Mouse (Mus musculus) myocyte (in vitro differentiated cells): ENCODE measurements around the gene Slc1a1. TPM values are rescaled to one million over a fixed set of nuclear protein-coding genes. Genes with fewer than 3 reads are reported as not detected.

Experiments
- H3K27me3 ChIP-seq: one replicate; pipeline ENCODE4 v1.6.1; 2011; ENCODE audit not compliant: control insufficient read depth, insufficient read depth, insufficient read length
- H3K36me3 ChIP-seq: one replicate; pipeline ENCODE4 v1.6.1; 2011; ENCODE audit not compliant: control insufficient read depth, insufficient read depth
- H3K4me2 ChIP-seq: one replicate; pipeline ENCODE4 v1.6.1; 2011; ENCODE audit warnings: low read depth, control low read depth
- H3K4me3 ChIP-seq: one replicate; pipeline ENCODE4 v1.5.1; 2011; ENCODE audit warnings: mild to moderate bottlenecking, control low read depth, moderate library complexity
- H3K79me2 ChIP-seq: one replicate; pipeline ENCODE4 v1.6.1; 2011; ENCODE audit not compliant: control insufficient read depth, insufficient read depth
- H3ac ChIP-seq: one replicate; pipeline ENCODE4 v1.6.1; 2011; ENCODE audit not compliant: control insufficient read depth, insufficient read length
- CEBPB ChIP-seq: IDR thresholded peaks from 2 replicates; pipeline ENCODE4 v1.6.1; 2011; ENCODE audit warnings: mild to moderate bottlenecking, moderate library complexity; ENCODE audit not compliant: poor library complexity, insufficient read depth, severe bottlenecking
- E2F4 ChIP-seq: IDR thresholded peaks from one replicate; pipeline ENCODE4 v1.6.1; 2011; ENCODE audit warnings: mild to moderate bottlenecking, control low read depth, moderate library complexity; ENCODE audit not compliant: insufficient read depth
- MAX ChIP-seq: IDR thresholded peaks from one replicate; pipeline ENCODE4 v1.6.1; 2011; ENCODE audit warnings: low read depth, mild to moderate bottlenecking, control low read depth
- MYOD1 ChIP-seq, 3 experiments: IDR thresholded peaks; one replicate each; pipeline ENCODE4 v1.6.1; 2011; ENCODE audit warnings: control low read depth in 2 of 3, low read depth in 2 of 3, mild to moderate bottlenecking in 2 of 3, moderate library complexity in 1 of 3; ENCODE audit not compliant: insufficient read length in 2 of 3, control insufficient read depth in 1 of 3
- MYOG ChIP-seq, 3 experiments: IDR thresholded peaks; one replicate each; pipeline ENCODE4 v1.6.1; 2011; ENCODE audit warnings: control low read depth in 2 of 3, low read depth in 2 of 3, mild to moderate bottlenecking in 2 of 3; ENCODE audit not compliant: insufficient read length in 2 of 3, control insufficient read depth in 1 of 3, insufficient read depth in 1 of 3
- POLR2A ChIP-seq: IDR thresholded peaks from one replicate; pipeline ENCODE4 v1.6.1; 2011; ENCODE audit warnings: low read depth, mild to moderate bottlenecking, control low read depth, moderate library complexity; ENCODE audit not compliant: insufficient read length
- POLR2AphosphoS2 ChIP-seq: IDR thresholded peaks from one replicate; pipeline ENCODE4 v1.6.1; 2011; ENCODE audit warnings: low read depth, control low read depth; ENCODE audit not compliant: insufficient read length
- REST ChIP-seq: IDR thresholded peaks from one replicate; pipeline ENCODE4 v1.6.1; 2011; ENCODE audit warnings: mild to moderate bottlenecking, control low read depth, moderate library complexity; ENCODE audit not compliant: insufficient read depth, insufficient read length
- SRF ChIP-seq: IDR thresholded peaks from one replicate; pipeline ENCODE4 v1.6.1; 2011; ENCODE audit warnings: low read depth; ENCODE audit not compliant: control insufficient read depth, insufficient read length
- TCF12 ChIP-seq: IDR thresholded peaks from one replicate; pipeline ENCODE4 v1.6.1; 2011; ENCODE audit warnings: mild to moderate bottlenecking, control low read depth; ENCODE audit not compliant: poor library complexity, insufficient read depth, severe bottlenecking
- TCF3 ChIP-seq: IDR thresholded peaks from one replicate; pipeline ENCODE4 v1.6.1; 2011; ENCODE audit warnings: low read depth, control low read depth; ENCODE audit not compliant: insufficient read length
- USF1 ChIP-seq: IDR thresholded peaks from one replicate; pipeline ENCODE4 v1.6.1; 2011; ENCODE audit warnings: low read depth, mild to moderate bottlenecking, control low read depth, moderate library complexity
- polyA plus RNA-seq: library from polyadenylated mRNA; unstranded; fragments of >200 nt; fragmentation: generic; extraction: Trizol; gene quantifications from one replicate; pipeline ENCODE4 v1.2.1, GENCODE M21; 2012; ENCODE audit warnings: missing spikeins

Slc1a1 gene
- polyA plus RNA-seq, 1 experiment: not detected

DNA sequence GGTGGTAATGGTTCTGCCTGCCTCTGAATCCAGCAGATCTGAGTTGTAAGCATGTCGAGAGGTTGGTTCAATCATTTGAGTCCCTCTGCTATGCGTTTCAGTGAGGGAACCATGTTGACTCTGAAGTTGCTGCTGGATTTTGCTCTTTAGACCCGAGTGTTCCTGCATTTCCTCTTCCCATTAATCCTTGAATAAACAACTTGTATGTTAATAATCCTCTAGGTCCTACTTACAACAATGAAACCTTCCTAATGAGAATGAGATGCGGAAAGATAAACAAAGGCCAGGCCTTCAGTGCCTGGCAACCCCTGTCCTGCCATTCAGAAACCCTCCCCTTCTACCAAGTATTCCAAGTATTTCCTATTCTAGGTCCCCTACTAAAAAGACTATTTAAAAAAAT, 81.6 kb downstream of the Slc1a1 start:
- TF ChIP-seq E2F4 (no peak), TCF12 (no peak), USF1 (no peak), MAX (no peak), POLR2A (no peak), TCF3 (no peak), POLR2AphosphoS2 (no peak), SRF (no peak)

DNA sequence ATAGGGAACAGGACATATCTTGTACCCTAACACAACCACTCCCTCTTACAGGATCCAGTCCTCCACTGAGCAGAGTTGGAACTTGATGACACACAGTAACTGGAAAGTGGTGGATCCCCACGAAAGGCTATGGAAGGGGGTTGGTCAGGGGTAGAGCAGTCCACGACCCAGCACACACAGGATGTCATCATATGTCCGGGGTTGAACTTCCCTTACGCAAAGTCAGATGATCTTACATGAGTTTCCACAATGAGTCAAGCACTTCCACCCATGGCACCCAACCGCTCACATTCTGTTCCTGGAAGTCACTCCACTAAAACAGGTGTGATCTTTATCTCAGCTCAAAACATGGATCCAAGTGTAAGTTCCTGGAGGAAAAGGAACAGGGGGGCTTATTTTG, 83.0 kb downstream of the Slc1a1 start:
- Histone ChIP-seq H3K4me2 (no peak overlapping the region), H3K27me3 (peaks cover 25% of the 10 kb centered on the region), H3K4me3 (no peak overlapping the region), H3ac (no peak overlapping the region), H3K79me2 (no peaks in the 10 kb centered on the region), H3K36me3 (no peaks in the 10 kb centered on the region)
- no peak for TF ChIP-seq SRF
- no peak for TF ChIP-seq POLR2AphosphoS2
- TF ChIP-seq USF1: no peak
- TF ChIP-seq MYOD1 (IDR thresholded peaks at IDR 0.05; ENCODE audit: control insufficient read depth in 1 of 3, insufficient read length in 2 of 3, low read depth in 2 of 3): no peak
- TF ChIP-seq POLR2A: no peak
- TF ChIP-seq REST: no peak
- no peak for TF ChIP-seq TCF3
- no peak for TF ChIP-seq MYOG (IDR thresholded peaks at IDR 0.05; ENCODE audit: control insufficient read depth in 1 of 3, insufficient read depth in 1 of 3, insufficient read length in 2 of 3, low read depth in 2 of 3)
- no peak for TF ChIP-seq TCF12
- TF ChIP-seq E2F4: no peak
- no peak for TF ChIP-seq MAX
- TF ChIP-seq CEBPB: no peak

More for the DNA sequence above, 81.6 kb downstream of the Slc1a1 start:
- Histone ChIP-seq H3K27me3 (peaks cover 30% of the 10 kb centered on the region), H3K36me3 (no peaks in the 10 kb centered on the region), H3K79me2 (no peaks in the 10 kb centered on the region), H3ac (no peak overlapping the region), H3K4me2 (no peak overlapping the region), H3K4me3 (no peak overlapping the region)

DNA sequence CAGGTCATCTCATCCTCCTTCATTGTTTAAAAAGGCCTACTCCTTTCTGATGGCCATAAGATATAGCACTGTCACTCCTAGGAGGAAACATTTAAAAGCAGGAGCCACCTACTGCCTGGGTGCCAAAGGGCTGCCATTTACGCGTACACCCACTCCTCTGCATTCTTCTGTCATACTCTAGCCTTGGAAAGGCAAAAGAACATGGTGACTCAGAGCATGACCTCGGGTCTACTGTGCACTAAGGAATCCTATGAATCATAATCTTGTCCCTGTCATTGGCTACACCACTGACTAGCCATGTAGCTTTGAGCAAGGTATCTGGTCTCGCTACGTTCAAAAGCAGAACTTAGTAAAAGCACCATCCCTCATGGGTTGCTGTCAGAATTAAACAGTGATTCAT, 91.5 kb downstream of the Slc1a1 start:
- no peak overlapping the region for H3K4me2 ChIP-seq
- no peaks in the 10 kb centered on the region for H3K79me2 ChIP-seq
- no peak for TF ChIP-seq TCF3
- no peak for TF ChIP-seq REST
- no peak for TF ChIP-seq MYOG (IDR thresholded peaks at IDR 0.05; ENCODE audit: control insufficient read depth in 1 of 3, insufficient read depth in 1 of 3, insufficient read length in 2 of 3, low read depth in 2 of 3)
- no peak for TF ChIP-seq TCF12
- TF ChIP-seq MYOD1 (IDR thresholded peaks at IDR 0.05; ENCODE audit: control insufficient read depth in 1 of 3, insufficient read length in 2 of 3, low read depth in 2 of 3): no peak
- no peak for TF ChIP-seq USF1
- TF ChIP-seq POLR2AphosphoS2: no peak
- no peak for TF ChIP-seq MAX
- no peak for TF ChIP-seq SRF
- no peak for TF ChIP-seq CEBPB
- no peak for TF ChIP-seq POLR2A
- no peak for TF ChIP-seq E2F4
- H3K4me3 ChIP-seq: no peak overlapping the region
- no peak overlapping the region for H3ac ChIP-seq
- no peaks in the 10 kb centered on the region for H3K27me3 ChIP-seq
- H3K36me3 ChIP-seq: no peaks in the 10 kb centered on the region

DNA sequence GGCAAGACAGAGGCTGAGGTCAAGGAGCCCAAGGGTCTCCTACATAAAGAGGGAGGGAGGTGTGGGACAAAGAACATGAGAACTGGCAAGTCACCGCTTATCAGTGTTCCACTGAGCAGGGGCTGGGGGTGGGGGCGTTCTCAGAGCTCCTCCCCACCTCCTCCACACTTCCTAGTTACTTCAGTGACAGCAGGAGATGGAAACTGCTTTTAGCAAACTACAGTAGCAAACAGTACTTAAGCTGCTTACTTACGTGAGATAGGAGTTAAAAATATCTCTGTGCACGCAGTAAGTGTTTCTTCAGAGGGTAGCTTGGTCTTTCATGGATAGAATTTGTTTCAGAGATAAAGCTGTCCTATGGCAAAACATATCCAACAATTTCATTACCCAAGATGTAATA, 92.5 kb downstream of the Slc1a1 start:
- Histone ChIP-seq H3K27me3 (no peaks in the 10 kb centered on the region), H3ac (no peak overlapping the region), H3K79me2 (no peaks in the 10 kb centered on the region), H3K36me3 (no peaks in the 10 kb centered on the region), H3K4me3 (no peak overlapping the region), H3K4me2 (no peak overlapping the region)
- TF ChIP-seq MAX: no peak
- TF ChIP-seq REST: no peak
- no peak for TF ChIP-seq E2F4
- TF ChIP-seq TCF3: no peak
- TF ChIP-seq POLR2AphosphoS2: no peak
- no peak for TF ChIP-seq TCF12
- no peak for TF ChIP-seq POLR2A
- TF ChIP-seq MYOD1 (IDR thresholded peaks at IDR 0.05; ENCODE audit: control insufficient read depth in 1 of 3, insufficient read length in 2 of 3, low read depth in 2 of 3): no peak
- no peak for TF ChIP-seq CEBPB
- no peak for TF ChIP-seq USF1
- no peak for TF ChIP-seq SRF
- no peak for TF ChIP-seq MYOG (IDR thresholded peaks at IDR 0.05; ENCODE audit: control insufficient read depth in 1 of 3, insufficient read depth in 1 of 3, insufficient read length in 2 of 3, low read depth in 2 of 3)

DNA sequence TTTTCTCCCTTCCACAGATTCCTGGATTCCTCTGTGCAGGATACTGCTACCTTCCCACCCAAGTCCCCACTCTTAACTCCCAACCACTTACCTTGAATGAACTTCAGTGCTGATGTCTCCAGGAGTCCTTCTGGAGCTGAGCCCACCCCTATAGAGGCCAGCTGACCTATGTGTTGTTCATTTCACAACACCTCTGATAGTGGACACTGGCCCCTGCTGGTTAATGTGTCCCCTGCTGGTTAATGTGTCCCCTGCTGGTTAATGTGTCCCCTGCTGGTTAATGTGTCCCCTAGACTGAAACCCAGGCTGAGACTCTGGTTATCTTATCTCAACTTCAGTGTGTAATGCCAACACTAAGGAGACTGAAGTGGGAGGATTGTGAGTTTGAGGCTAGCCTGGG, 94.2 kb downstream of the Slc1a1 start:
- no peak overlapping the region for H3ac ChIP-seq
- H3K4me2 ChIP-seq: no peak overlapping the region
- no peaks in the 10 kb centered on the region for H3K36me3 ChIP-seq
- no peak for TF ChIP-seq SRF
- no peak for TF ChIP-seq POLR2A
- TF ChIP-seq MYOG (IDR thresholded peaks at IDR 0.05; ENCODE audit: control insufficient read depth in 1 of 3, insufficient read depth in 1 of 3, insufficient read length in 2 of 3, low read depth in 2 of 3): no peak
- TF ChIP-seq MYOD1 (IDR thresholded peaks at IDR 0.05; ENCODE audit: control insufficient read depth in 1 of 3, insufficient read length in 2 of 3, low read depth in 2 of 3): no peak
- no peak for TF ChIP-seq MAX
- no peak for TF ChIP-seq E2F4
- TF ChIP-seq REST: no peak
- TF ChIP-seq TCF3: no peak
- no peak for TF ChIP-seq POLR2AphosphoS2
- TF ChIP-seq USF1: no peak
- TF ChIP-seq CEBPB: no peak
- no peak for TF ChIP-seq TCF12
- H3K27me3 ChIP-seq: no peaks in the 10 kb centered on the region
- no peak overlapping the region for H3K4me3 ChIP-seq
- H3K79me2 ChIP-seq: no peaks in the 10 kb centered on the region
